Mouse (Mus musculus) hindbrain, embryonic 10.5 days (tissue): Measurements from ENCODE around the gene L2hgdh. TPM values are rescaled to one million over a fixed set of nuclear protein-coding genes. Genes with fewer than 3 reads are reported as not detected.
A peak's percentile ranks its signal among the peaks of the same experiment; 100 is the strongest.

Experiments
- DNase-seq: peaks from one replicate; pipeline ENCODE4 v3.0.0-alpha.2; 2017; ENCODE audit warnings: low spot score
- H3K27ac ChIP-seq: fragments of 300-500 bp; sonication (generic); 2 replicates; pipeline ENCODE4 v1.5.1; 2016; ENCODE audit warnings: mild to moderate bottlenecking, moderate library complexity
- H3K27me3 ChIP-seq: fragments of 300-500 bp; sonication (generic); 2 replicates; pipeline ENCODE4 v1.6.1; 2016; ENCODE audit warnings: mild to moderate bottlenecking; ENCODE audit not compliant: poor library complexity, insufficient read depth, severe bottlenecking
- H3K36me3 ChIP-seq: fragments of 300-500 bp; sonication (generic); 2 replicates; pipeline ENCODE4 v1.6.1; 2016; ENCODE audit warnings: mild to moderate bottlenecking, moderate library complexity
- H3K4me1 ChIP-seq: fragments of 300-500 bp; sonication (generic); replicated peaks from 2 replicates; pipeline ENCODE4 v1.6.1; 2016; ENCODE audit warnings: mild to moderate bottlenecking
- H3K4me3 ChIP-seq: fragments of 300-500 bp; sonication (generic); 2 replicates; pipeline ENCODE4 v1.5.1; 2016; ENCODE audit warnings: mild to moderate bottlenecking, moderate library complexity
- H3K9me3 ChIP-seq: fragments of 300-500 bp; sonication (generic); 2 replicates; pipeline ENCODE4 v1.6.1; 2016; ENCODE audit warnings: mild to moderate bottlenecking, moderate library complexity
- WGBS: fragments of 180-500 bp; shearing (Covaris S2); methylation state at CpG from one replicate; pipeline ENCODE4 v1.1.7; 2016; 5-methylcytosine and 5-hydroxymethylcytosine counted together
- polyA plus RNA-seq: library from polyadenylated mRNA; unstranded; fragments of >200 nt; fragmentation: Nextera tagmentation; extraction: Ambion mirVana; gene quantifications from 2 replicates; pipeline ENCODE4 v1.2.1, GENCODE M21; 2016

The L2hgdh gene
- polyA plus RNA-seq: 12.8 and 17.2 TPM in 2 replicates

DNA sequence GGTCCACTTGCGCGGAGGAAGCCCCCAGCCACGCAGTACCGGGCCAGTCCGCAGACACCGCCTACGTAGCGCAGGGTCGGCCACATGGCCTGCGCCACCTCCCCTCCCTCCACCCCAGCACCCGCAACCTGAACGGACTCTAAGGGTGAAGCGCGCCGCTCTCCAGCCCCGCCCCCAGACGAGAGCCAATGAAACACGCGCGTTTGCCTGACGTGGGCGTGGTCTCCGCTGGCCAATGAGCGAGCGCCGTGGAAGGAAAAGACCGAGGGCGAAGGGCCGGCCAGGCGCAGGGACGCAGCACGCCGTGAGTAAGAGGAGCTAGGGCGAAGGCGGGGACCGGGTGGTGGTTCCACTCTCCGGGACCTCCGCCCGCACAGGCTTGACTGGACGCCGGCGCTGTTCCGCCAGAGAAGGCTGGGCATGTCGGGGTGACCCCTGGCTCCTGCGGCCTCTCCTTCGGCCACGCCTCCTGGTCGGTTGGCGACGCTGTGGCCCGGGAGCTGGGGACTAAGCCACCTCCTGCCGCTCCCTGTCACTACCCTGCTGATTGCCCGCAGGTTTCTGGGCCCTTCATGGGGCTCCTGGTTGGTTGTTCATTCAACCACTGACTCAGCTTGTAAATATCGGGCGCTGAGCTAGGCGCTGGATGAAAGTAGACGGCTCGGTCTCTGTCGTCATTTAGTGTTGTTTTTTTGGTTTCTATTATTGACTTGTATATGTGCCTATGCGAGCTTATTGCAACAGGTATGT, at the start of gene L2hgdh, which contains the start of gene Atp5s:
Gene L2hgdh, minus strand, starts transcription at position 163 of the 750 bp plus-strand sequence.
Gene Atp5s, plus strand, starts transcription at position 240 of the 750 bp plus-strand sequence.
- peak; percentile 98 for DNase-seq
- Histone ChIP-seq H3K36me3 (peaks cover 23% of the 10 kb centered on the region), H3K4me1 (peaks cover 25% of the 10 kb centered on the region), H3K27ac (peak within 1 kb of the TSS; percentile 89), H3K9me3 (peaks cover 9% of the 10 kb centered on the region), H3K4me3 (peak within 1 kb of the TSS; percentile 86), H3K27me3 (no peaks in the 10 kb centered on the region)
- under 1% methylated on average over 60 of the region's 60 CpGs for WGBS

DNA sequence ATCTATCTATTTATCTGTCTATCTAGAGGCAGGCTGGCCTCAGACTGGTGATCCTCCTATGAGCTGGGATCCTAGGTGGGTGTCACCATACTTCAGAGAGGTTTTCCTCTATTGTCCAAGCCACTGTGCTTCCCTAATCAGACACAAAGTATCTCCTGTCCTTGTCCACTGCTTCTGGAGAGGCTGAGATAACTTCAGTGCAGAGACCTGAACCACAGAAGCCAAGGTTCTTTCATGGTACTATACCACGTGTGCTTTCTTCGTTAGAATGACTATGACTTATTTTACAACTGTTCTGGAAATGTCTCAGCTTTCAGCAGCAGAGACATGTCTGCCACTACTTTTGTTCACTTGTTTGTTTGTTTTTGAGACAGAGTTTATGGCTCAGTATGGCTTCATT, 44.2 kb upstream of the L2hgdh start:
- Histone ChIP-seq H3K36me3 (no peaks in the 10 kb centered on the region), H3K4me1 (peaks cover 17% of the 10 kb centered on the region), H3K9me3 (no peaks in the 10 kb centered on the region), H3K27ac (no peak overlapping the region), H3K4me3 (no peak overlapping the region), H3K27me3 (no peaks in the 10 kb centered on the region)
- 91% methylated on average over 2 of the region's 2 CpGs for WGBS
- DNase-seq: no peak

DNA sequence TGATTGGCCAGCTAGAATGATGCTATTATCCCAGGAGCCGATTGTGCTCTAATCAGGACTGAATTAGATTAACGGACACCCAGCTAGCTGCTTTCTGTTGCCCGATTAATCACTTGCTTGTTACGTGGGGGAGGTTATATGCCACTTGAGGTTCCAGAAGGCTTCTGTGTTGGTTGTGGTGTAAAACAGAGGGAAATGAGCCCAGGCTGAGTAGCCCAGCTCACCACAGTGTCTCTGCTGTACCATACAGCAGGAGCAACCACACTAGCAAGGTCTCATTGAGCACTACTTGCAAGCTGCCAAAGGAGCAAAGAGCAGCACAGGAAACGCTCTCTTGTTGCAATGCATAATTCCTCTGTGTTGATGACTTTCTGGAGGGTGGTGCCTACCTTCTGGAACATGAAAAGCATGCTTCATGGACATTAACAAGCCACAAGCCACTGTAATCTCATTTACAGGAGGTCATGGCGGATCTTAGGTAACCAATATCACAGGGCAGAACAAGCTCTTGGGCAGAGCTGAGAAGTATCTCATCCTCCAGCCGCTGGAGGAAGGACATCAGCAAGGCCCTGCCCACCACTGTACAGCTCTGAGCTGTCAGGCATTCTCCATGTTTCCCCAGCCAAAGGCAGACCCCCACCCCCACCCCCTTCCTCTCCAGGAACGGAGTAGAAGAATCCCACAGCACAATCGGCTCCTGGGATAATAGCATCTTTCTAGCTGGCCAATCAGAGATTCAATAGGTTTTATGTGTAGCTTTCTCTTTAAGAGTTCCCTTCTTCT, 43.0 kb upstream of the L2hgdh start:
- DNase-seq: no peak
- no peaks in the 10 kb centered on the region for H3K36me3 ChIP-seq
- H3K27me3 ChIP-seq: no peaks in the 10 kb centered on the region
- H3K9me3 ChIP-seq: no peaks in the 10 kb centered on the region
- no peak overlapping the region for H3K4me3 ChIP-seq
- 58% methylated on average over 9 of the region's 9 CpGs for WGBS
- H3K27ac ChIP-seq: peak overlapping the region; percentile 43; the same call in 1 of the 2 replicates
- H3K4me1 ChIP-seq: peaks cover 17% of the 10 kb centered on the region

DNA sequence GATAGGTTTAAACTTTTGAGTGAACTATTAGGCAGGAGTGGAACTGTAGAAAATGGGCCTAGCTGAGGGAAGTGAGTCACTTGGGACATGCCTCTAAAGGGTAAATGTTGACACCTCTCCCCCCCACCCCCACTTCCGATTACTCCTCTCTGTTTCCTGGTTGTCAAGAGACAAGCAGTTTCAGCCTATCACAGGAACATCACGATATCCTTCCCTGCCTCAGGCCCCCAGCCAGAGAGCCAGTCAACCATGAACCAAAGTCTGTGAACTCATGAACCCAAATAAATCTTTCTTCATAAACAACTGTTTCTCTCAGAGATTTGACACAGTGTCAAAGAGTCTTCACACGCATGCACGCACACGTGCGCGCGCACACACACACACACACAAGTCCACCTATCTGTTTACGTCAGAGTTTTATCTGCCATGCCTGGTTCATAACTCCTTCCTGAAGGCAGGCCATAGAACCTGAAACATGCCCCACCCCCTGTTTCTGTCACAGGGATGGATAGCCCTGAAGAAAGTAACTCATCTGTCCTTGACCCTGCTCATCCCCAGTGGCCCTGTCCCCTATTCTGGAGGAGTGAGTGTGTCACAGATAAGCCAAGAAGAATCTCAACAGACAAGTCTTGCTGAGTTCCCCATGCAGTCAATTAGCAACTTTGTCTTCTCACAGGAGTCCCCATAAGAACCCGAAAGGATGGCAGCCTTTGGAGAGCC, 41.7 kb upstream of the L2hgdh start:
- Histone ChIP-seq H3K27ac (no peak overlapping the region), H3K36me3 (no peaks in the 10 kb centered on the region), H3K27me3 (no peaks in the 10 kb centered on the region), H3K4me1 (peaks cover 17% of the 10 kb centered on the region), H3K4me3 (no peak overlapping the region), H3K9me3 (no peaks in the 10 kb centered on the region)
- WGBS: 86% methylated on average over 10 of the region's 10 CpGs
- DNase-seq: no peak

DNA sequence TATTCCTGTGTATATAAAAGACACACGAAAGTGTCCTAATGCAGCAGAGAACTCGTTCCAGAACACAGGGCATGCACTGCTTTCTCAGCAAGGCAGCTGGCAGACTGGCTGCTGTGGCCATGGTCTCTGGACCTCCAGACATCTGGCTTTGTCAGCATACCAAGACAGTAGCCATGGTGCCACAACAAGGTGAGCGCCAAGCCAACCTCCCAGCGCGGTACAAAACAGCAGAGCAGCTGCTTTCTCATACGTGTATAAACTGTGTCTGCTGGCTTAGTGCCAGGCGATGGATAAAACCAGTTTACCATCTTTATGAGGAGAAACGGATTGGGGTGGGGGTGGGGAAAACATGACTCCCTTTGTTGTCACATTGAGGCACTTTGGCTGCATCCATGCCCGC, 40.9 kb upstream of the L2hgdh start:
- no peak overlapping the region for H3K4me3 ChIP-seq
- DNase-seq: no peak
- H3K27me3 ChIP-seq: no peaks in the 10 kb centered on the region
- H3K9me3 ChIP-seq: no peaks in the 10 kb centered on the region
- 84% methylated on average over 9 of the region's 9 CpGs for WGBS
- no peak overlapping the region for H3K27ac ChIP-seq
- peaks cover 17% of the 10 kb centered on the region for H3K4me1 ChIP-seq
- no peaks in the 10 kb centered on the region for H3K36me3 ChIP-seq

DNA sequence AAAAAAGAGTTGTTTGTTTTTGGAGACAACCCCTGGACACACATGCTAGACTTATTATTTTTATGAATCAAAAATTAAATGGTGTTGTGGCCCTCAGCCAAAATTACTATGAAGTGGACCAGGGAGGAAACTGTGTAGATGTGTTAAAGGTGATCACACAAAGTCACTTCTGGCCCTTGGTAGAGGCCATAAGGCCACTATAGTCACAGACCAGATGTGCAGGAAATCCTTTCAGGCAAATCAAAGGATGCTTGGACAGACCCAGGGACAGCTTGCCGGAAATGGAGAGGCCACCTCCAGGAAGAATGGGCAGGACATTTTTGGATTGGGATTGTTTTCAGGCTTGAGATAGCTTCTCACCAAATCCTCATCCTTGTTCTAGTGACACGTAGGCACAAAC, 36.9 kb upstream of the L2hgdh start:
- no peaks in the 10 kb centered on the region for H3K9me3 ChIP-seq
- H3K36me3 ChIP-seq: no peaks in the 10 kb centered on the region
- no peak overlapping the region for H3K4me3 ChIP-seq
- no peaks in the 10 kb centered on the region for H3K27me3 ChIP-seq
- peaks cover 29% of the 10 kb centered on the region for H3K4me1 ChIP-seq
- WGBS: 73% methylated on average over 2 of the region's 2 CpGs
- H3K27ac ChIP-seq: no peak overlapping the region
- DNase-seq: no peak

DNA sequence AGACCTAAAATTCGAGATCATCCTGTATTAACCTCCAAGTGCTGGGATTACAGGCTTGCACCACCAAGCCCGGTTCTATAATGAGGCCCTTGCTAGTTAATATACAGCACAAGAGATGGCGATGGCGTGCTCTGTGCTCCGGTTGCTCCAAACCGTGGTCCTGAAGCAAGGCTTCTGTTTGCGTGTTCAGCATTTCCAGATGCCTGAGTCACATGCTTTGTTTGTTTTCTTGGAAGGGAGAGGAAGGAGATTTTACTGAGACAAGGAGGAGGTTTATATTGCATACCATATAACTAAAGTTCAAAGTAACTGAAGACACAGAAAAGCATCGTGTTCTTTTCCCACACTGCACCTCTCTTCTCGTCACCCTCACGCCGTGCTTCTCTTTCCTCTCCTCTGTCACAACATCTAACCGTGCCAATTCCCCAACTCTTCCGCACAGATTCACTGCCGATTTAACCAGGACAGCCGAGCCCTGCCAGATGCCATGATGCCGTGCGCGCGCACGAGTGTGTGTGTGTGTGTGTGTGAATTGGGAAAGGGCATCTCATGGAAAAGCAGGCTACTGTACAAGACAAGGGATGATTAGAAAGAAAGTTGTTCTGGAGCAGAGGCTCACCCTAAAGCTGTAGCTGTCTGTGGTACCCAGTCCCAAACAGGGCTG, 36.2 kb upstream of the L2hgdh start:
- DNase-seq: no peak
- peaks cover 25% of the 10 kb centered on the region for H3K4me1 ChIP-seq
- no peak overlapping the region for H3K4me3 ChIP-seq
- no peak overlapping the region for H3K27ac ChIP-seq
- 93% methylated on average over 20 of the region's 20 CpGs for WGBS
- no peaks in the 10 kb centered on the region for H3K27me3 ChIP-seq
- no peaks in the 10 kb centered on the region for H3K36me3 ChIP-seq
- H3K9me3 ChIP-seq: no peaks in the 10 kb centered on the region

DNA sequence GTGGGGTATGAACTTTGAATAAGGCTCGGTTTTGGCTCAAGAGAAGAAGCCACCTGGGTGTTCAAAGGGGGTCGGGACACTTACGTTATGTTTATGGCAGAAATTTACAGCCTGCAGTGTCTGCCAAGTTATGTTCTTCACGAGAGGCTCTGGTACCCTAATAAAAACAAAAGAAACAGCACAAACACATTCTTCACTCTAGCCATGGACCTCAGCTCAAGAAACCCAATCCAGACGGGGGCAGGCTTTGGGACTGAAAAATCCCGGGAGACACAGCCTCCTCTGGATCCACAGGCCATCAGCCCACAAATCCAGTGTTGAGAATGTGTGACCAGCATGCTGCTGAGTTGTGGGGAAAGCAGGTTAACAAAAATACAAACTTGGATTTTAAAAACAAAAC, 35.3 kb upstream of the L2hgdh start:
- Histone ChIP-seq H3K27ac (peak overlapping the region; percentile 56), H3K4me3 (no peak overlapping the region), H3K4me1 (peaks cover 20% of the 10 kb centered on the region), H3K36me3 (no peaks in the 10 kb centered on the region), H3K27me3 (no peaks in the 10 kb centered on the region), H3K9me3 (no peaks in the 10 kb centered on the region)
- 77% methylated on average over 6 of the region's 6 CpGs for WGBS
- DNase-seq: no peak

DNA sequence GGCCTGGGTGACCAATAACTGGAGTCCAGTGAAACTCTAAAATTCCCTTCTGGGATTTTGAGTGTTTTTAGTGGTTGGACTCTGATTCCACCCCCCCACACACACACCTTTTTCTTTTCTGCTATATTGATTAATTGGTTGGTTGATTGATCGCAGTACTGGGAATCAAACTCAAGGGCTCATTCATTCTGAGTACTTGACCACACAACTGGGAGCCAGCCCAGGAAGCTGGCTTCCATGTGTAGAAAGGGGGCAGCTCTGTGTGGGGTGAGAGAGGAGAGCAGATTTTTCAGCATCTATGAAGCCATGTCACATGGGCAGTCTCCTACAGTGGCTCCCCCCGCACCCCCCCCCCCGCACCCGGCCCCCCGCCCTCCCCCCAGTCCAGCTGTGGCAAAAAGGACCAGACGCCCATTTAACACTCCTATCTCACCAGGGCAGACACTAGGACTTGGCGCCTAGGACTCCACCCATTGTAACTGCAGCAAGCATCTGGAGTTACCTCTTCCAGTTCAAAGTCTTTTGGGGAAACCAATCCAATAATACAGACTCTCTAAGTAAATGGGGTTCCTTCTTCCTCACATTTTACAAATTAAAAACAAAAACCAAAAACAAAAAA, 34.7 kb upstream of the L2hgdh start:
- peak; percentile 11 for DNase-seq
- H3K4me1 ChIP-seq: peaks cover 20% of the 10 kb centered on the region
- H3K9me3 ChIP-seq: no peaks in the 10 kb centered on the region
- no peaks in the 10 kb centered on the region for H3K36me3 ChIP-seq
- H3K4me3 ChIP-seq: peak overlapping the region; percentile 44; the same call in 1 of the 2 replicates
- H3K27ac ChIP-seq: peak overlapping the region; percentile 83
- 51% methylated on average over 7 of the region's 7 CpGs for WGBS
- no peaks in the 10 kb centered on the region for H3K27me3 ChIP-seq

DNA sequence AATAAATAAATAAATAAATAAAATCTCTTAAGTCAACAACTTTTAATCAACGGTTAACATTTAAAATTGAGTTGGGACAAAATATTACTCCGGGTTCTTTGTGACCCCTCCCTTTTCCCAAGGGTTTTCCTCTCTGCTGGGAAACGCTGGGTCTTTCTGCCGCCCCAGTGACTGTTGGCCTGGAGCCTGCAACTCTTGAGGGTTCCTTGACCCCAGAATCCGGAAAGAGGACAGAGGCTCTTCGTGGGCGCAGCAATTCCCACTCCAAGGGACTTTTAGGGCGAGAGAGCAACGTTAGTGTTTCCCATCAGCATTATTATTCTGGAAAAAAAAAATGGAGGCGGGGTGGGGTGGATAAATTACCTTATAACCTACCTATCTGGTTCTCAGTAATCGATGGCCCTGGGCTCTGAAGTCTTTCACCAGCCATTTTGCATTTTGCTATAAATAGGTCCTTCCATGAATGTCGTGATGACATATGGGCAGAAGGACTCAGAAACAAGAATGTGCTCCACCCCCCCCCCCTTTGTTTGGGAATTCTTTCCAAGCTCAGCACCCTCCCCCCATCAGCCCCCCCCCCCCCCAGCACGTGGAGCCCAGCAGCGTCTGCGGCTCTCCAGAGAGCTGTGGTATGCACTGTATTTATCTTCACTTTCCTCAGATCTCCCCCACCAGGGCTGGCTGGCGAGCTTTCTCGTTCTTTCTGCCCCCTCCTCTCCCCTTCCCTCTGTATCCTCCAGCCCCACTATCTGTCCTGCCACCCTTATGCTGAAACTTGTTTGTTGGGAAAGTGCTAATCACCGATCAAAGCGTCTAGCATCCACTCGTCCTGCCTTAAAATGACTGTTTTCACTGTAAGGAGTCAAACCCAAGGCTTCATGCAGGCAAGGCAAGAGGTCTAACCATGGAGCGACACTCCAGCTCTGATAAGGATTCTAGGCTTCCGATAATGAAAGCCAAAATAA, 33.8 kb upstream of the L2hgdh start:
- peak overlapping the region; percentile 44 for H3K4me3 ChIP-seq
- H3K27me3 ChIP-seq: no peaks in the 10 kb centered on the region
- H3K27ac ChIP-seq: peak overlapping the region; percentile 83
- no peaks in the 10 kb centered on the region for H3K36me3 ChIP-seq
- WGBS: 9% methylated on average over 22 of the region's 22 CpGs
- peak; percentile 47 for DNase-seq
- no peaks in the 10 kb centered on the region for H3K9me3 ChIP-seq
- peaks cover 20% of the 10 kb centered on the region for H3K4me1 ChIP-seq

DNA sequence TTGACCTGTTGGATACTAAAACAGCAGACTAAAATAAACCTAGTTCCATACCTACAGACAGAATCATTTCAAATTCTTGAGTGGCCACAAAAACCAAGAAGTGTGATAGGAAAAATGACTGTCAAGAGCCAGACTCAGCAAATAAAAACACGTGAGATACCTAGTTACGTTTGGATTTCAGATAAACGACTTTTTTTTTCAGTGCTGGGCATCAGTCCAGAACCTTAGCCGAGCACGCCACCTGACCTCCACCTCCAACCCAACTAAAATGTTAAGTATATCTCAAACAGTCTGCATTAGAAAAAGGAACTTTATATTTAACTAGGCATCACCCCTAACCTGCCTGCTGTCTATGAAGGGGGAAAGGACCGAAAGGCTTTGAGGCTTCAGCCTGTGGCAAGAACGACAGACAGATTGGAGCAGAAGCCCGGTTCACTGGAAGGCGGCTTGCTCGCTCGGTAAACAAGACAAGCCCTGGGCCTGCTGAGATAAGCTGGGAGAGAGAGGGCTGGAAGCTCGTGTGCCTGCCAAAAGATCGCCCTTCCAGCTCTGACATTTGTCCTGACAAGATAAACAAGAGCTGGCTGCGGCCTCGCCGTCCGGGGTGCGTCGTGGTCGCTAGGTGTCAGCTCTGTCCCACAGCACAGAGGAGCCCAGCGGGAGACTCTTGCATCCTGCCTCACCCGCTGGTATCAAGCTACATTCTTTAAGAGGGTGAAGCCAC, 32.9 kb upstream of the L2hgdh start:
- Histone ChIP-seq H3K27me3 (no peaks in the 10 kb centered on the region), H3K9me3 (no peaks in the 10 kb centered on the region), H3K36me3 (no peaks in the 10 kb centered on the region), H3K27ac (peak overlapping the region; percentile 65), H3K4me3 (peak overlapping the region; percentile 44), H3K4me1 (peaks cover 20% of the 10 kb centered on the region)
- WGBS: 16% methylated on average over 22 of the region's 22 CpGs
- peak; percentile 77 for DNase-seq
